Mouse (Mus musculus) liver, adult (tissue): ENCODE measurements at regions not wholly inside any gene's neighbourhood (a gene's known extent, or its start where the extent isn't known, plus 50 kb on each side); places are given as distances from the start of the nearest gene placed in this dataset.

Experiments
- GATA4 ChIP-seq: IDR thresholded peaks from 2 replicates; pipeline ENCODE4 v1.6.1; 2014; ENCODE audit warnings: mild to moderate bottlenecking, low read length; ENCODE audit not compliant: insufficient replicate concordance

DNA sequence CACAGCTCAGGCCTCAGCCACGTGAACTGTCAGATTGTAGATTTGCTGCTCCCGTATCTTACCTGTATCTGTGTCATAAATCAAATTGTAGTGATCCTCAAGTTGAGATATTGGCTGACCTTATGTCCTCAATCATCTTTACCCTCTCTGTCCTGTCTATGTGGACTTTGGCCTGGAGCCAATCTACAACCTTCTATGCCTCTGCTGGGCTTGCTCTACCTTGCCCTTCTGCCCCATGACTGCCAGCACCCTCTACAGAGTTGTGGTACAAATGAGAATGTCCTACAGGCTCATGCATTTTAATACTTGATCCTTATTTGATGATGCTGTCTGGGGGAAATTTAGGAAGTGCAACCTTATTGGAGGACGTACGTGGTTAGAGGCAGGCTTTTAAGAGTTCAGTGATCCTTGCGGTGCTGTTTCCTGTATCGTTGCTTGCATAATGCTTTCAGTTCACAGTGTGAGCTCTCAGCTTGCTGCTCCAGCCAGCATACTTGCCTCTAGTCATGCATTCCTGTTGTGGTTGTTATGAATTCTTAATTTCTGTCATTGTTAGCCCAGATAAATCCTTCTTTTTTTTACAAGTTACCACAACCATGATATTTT, 545.2 kb upstream of the Igfbp3 start:
- TF ChIP-seq GATA4: no peak; the same call in 1 of the 2 replicates
